Mouse (Mus musculus): Measurements from ENCODE around the gene Tmem230.

DNA sequence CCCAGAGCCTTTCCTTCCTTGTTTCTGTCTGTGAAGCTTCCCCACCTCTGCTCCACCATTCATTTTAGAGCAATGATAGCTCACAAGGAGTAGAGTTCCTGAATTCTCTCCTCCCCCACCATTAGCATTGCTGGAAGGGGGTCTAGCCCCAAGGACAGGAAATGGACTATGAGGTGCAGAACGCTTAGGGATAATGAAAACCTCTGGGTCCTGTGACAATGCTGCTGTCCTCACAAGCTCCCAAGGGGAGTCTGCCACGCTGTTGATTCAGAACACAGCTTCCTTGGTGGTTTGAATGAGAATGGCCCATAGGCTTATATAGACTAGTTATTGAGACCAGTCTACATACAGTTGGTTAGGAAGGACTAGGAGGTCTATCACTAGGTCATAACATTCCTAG lies 12.3 kb downstream of the Tmem230 start:
- TF ChIP-seq CTCF (IDR thresholded peaks at IDR 0.05) (no peak), EP300 (IDR thresholded peaks at IDR 0.05) (no peak)
